Mouse (Mus musculus): ENCODE measurements around the gene Pcnx3.

GRCm38 (mm10) chr19:5680432-5680831 lies 8.3 kb downstream of the Pcnx3 start:
- no peak for TF ChIP-seq GATA1 (IDR thresholded peaks at IDR 0.05; ENCODE audit: low read length)
- TF ChIP-seq TAL1 (IDR thresholded peaks at IDR 0.05; ENCODE audit: low read length), result no peak
